Mouse (Mus musculus): ENCODE data around the gene AI661453.

The AI661453 gene

GRCm38 (mm10) chr17:47504228-47504627, 67.8 kb downstream of the AI661453 start:
- DNase-seq = no peak

- DNase-seq = peak; percentile 91
These were observed 68.5 kb downstream of the AI661453 start, which contains the start of gene Ccnd3 for GRCm38 (mm10) chr17:47504941-47505346. Ccnd3 (plus strand) TSS chr17:47505051.

GRCm38 (mm10) chr17:47505566-47505965, 69.2 kb downstream of the AI661453 start:
- DNase-seq = no peak

- no peak for DNase-seq
These were observed 69.6 kb downstream of the AI661453 start for GRCm38 (mm10) chr17:47506042-47506441.

GRCm38 (mm10) chr17:47506697-47507096, 70.3 kb downstream of the AI661453 start:
- no peak for DNase-seq

GRCm38 (mm10) chr17:47507523-47507922, 71.1 kb downstream of the AI661453 start:
- DNase-seq = no peak

GRCm38 (mm10) chr17:47508012-47508608, 71.7 kb downstream of the AI661453 start:
- DNase-seq = peak; percentile 99

GRCm38 (mm10) chr17:47509031-47509705, 72.8 kb downstream of the AI661453 start:
- DNase-seq = no peak

GRCm38 (mm10) chr17:47511111-47512020, 75.0 kb downstream of the AI661453 start:
- DNase-seq = peak; percentile 99

GRCm38 (mm10) chr17:47512956-47513775, 76.8 kb downstream of the AI661453 start:
- peak; percentile 51 for DNase-seq

- DNase-seq = no peak
These were observed 78.9 kb downstream of the AI661453 start for GRCm38 (mm10) chr17:47515180-47515844.

GRCm38 (mm10) chr17:47516232-47516631, 79.8 kb downstream of the AI661453 start:
- DNase-seq = no peak

- no peak for DNase-seq
These were observed 81.8 kb downstream of the AI661453 start for GRCm38 (mm10) chr17:47518205-47518604.

All from lung, postnatal 14 days (tissue).